Mouse (Mus musculus) hindbrain, embryonic 13.5 days (tissue): ENCODE results near the gene Taf15. TPM values are rescaled to one million over a fixed set of nuclear protein-coding genes. Genes with fewer than 3 reads are reported as not detected.

Experiments used
- ATAC-seq: fragments of 200-750 bp; cut with Nextera tagmentation; 2 replicates; pipeline ENCODE4 v1.8.0; 2017; ENCODE audit warnings: moderate TSS enrichment; ENCODE audit not compliant: low FRiP score
- H3K27ac ChIP-seq: fragments of 300-500 bp; sonication (generic); 2 replicates; pipeline ENCODE4 v1.5.1; 2015; ENCODE audit warnings: inconsistent platforms, mild to moderate bottlenecking, moderate library complexity
- H3K27me3 ChIP-seq: fragments of 300-500 bp; sonication (generic); 2 replicates; pipeline ENCODE4 v1.6.1; 2015; ENCODE audit warnings: mild to moderate bottlenecking, inconsistent platforms
- H3K36me3 ChIP-seq: fragments of 300-500 bp; sonication (generic); 2 replicates; pipeline ENCODE4 v1.6.1; 2015; ENCODE audit warnings: mild to moderate bottlenecking, inconsistent platforms
- H3K4me1 ChIP-seq: fragments of 300-500 bp; sonication (generic); replicated peaks from 2 replicates; pipeline ENCODE4 v1.6.1; 2015; ENCODE audit warnings: inconsistent platforms
- H3K4me2 ChIP-seq: fragments of 300-500 bp; sonication (generic); 2 replicates; pipeline ENCODE4 v1.6.1; 2015; ENCODE audit warnings: inconsistent platforms, mild to moderate bottlenecking, moderate library complexity
- H3K4me3 ChIP-seq: fragments of 300-500 bp; sonication (generic); 2 replicates; pipeline ENCODE4 v1.5.1; 2015; ENCODE audit warnings: mild to moderate bottlenecking, inconsistent platforms
- H3K9ac ChIP-seq: fragments of 300-500 bp; sonication (generic); 2 replicates; pipeline ENCODE4 v1.6.1; 2015; ENCODE audit warnings: mild to moderate bottlenecking, inconsistent platforms
- H3K9me3 ChIP-seq: fragments of 300-500 bp; sonication (generic); 2 replicates; pipeline ENCODE4 v1.6.1; 2016; ENCODE audit warnings: inconsistent platforms
- WGBS: fragments of 180-500 bp; shearing (Covaris S2); methylation state at CpG from one replicate; pipeline ENCODE4 v1.1.7; 2015; 5-methylcytosine and 5-hydroxymethylcytosine counted together
- polyA plus RNA-seq: library from polyadenylated mRNA; unstranded; fragments of >200 nt; fragmentation: Nextera tagmentation; extraction: Ambion mirVana; gene quantifications from 2 replicates; pipeline ENCODE4 v1.2.1, GENCODE M21; 2015

The Taf15 gene
- polyA plus RNA-seq, 1 experiment from 2014 or later, result 16.4 TPM

DNA sequence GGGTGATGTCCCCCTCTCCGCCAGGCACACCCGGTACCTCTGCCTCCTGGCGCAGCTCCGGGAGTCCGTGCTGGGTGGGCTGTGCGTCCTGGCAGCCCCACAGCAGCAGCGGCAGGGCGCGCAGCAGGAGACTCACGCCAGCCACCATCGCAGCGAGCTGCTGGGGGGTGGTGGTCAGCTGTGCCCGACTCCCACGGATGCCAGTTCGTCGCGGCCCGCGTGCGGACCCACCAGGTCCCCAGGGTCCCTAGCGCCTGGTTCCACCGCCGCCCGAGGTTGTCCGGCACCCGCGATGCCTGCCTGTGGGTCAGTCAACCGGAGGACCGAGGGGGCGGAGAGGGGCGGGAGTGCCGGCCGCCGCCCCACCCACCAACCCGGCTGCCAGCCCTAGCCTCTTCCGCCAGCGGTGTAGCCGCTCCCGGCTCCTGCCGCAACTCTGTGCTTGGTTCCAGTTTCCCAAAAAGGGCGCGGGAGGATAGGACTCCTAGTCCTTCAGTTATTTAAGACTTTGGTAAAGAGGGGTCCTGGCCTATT lies 10.1 kb upstream of the Taf15 start, which contains the start of gene Mmp28:
Gene Mmp28, minus strand, starts transcription at position 361 of the 534 bp plus-strand sequence.
- Histone ChIP-seq H3K4me1 (peaks cover 35% of the 10 kb centered on the region), H3K36me3 (no peaks in the 10 kb centered on the region), H3K9me3 (no peaks in the 10 kb centered on the region), H3K4me2 (peak within 1 kb of the TSS; percentile 97), H3K27me3 (peaks cover 57% of the 10 kb centered on the region), H3K27ac (no peak within 1 kb of the TSS), H3K9ac (peak within 1 kb of the TSS; percentile 81), H3K4me3 (peak within 1 kb of the TSS; percentile 60)
- ATAC-seq, result no peak
- WGBS, result 0% methylated on average over 40 of the region's 42 CpGs

DNA sequence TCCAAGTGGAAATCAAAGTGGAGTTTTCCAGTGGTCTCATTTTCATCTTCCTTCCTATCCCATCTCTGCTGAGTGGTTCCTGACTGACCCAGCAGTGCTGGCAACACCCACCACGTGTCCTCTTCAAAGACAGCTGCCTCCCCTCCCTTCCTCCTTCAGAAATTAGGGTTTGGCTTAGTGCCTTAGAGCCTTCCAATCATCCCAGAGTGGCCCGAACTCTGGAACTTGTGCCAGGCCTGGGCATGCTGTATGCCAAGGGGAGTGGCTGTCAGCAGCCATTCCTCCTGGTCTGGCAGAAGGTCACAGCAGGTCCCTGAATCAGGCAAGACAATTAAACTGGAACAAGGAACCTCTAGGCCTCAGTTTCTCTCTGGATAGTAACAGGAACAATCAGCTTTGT lies 6.9 kb upstream of the Taf15 start:
- Histone ChIP-seq H3K4me3 (no peak overlapping the region), H3K27ac (peak overlapping the region; percentile 48; the same call in 1 of the 2 replicates), H3K9me3 (no peaks in the 10 kb centered on the region), H3K36me3 (no peaks in the 10 kb centered on the region), H3K27me3 (peaks cover 48% of the 10 kb centered on the region), H3K4me1 (peaks cover 31% of the 10 kb centered on the region), H3K9ac (no peak overlapping the region), H3K4me2 (no peak overlapping the region)
- 36% methylated on average over 2 of the region's 2 CpGs for WGBS
- no peak for ATAC-seq

DNA sequence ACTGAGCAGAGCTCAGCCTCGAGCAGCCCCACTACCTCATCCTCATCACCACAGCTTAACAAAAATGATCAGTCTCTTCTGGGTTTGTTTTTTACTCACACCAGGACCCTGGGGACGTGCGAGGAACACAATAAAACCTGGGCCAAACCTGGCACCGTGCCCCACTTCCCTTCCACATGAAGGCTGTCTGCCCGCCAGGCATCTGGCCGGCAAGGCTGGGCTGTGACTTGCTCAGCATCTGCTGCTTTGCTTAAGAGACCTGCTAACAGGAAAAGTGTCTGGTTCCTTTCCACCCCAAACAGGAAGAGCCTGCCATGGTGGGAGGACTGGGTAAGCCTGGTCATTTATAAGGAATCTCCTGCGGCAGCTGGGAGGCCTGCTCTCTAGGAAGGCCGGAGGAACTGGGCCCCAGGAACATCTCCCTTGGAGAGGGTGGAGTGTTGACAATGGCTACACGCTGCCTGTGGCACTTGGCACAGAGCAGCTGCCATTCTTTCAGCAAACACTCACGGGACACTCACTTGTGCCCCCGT lies 5.7 kb upstream of the Taf15 start:
- peak overlapping the region; percentile 48 for H3K27ac ChIP-seq

DNA sequence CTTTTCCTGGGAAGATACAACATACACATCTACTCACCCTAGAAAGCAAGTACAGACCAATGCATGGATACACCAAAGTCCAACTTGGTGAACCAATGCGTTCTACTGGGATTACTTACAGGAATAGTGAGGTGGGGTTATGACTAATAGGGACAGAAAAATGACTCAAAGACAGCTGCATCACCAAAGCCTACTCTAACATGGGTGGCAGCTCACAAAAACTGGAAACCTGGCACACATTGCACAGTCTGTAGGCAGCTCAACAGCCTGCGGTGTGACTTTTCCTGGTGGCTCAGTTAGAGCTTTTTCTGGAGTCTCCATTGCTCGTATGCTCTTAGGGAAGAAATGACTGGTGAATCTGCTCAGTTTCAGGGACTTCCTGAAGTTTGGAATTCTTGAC lies 4.1 kb upstream of the Taf15 start:
- no peaks in the 10 kb centered on the region for H3K9me3 ChIP-seq
- peaks cover 22% of the 10 kb centered on the region for H3K4me1 ChIP-seq
- H3K4me3 ChIP-seq, result no peak overlapping the region
- no peak overlapping the region for H3K27ac ChIP-seq
- H3K9ac ChIP-seq, result no peak overlapping the region
- ATAC-seq, result no peak
- 91% methylated on average over 3 of the region's 3 CpGs for WGBS
- H3K27me3 ChIP-seq, result peaks cover 24% of the 10 kb centered on the region
- no peaks in the 10 kb centered on the region for H3K36me3 ChIP-seq
- no peak overlapping the region for H3K4me2 ChIP-seq

More for the DNA sequence above, 5.7 kb upstream of the Taf15 start:
- no peak overlapping the region for H3K4me2 ChIP-seq
- H3K9me3 ChIP-seq, result no peaks in the 10 kb centered on the region
- no peaks in the 10 kb centered on the region for H3K36me3 ChIP-seq
- H3K27me3 ChIP-seq, result peaks cover 40% of the 10 kb centered on the region
- H3K9ac ChIP-seq, result 0 out of 2 replicates have a peak overlapping the region, but pooled peaks have one; percentile 29
- H3K4me3 ChIP-seq, result no peak overlapping the region
- ATAC-seq, result no peak; the same call in 1 of the 2 replicates
- peaks cover 33% of the 10 kb centered on the region for H3K4me1 ChIP-seq
- WGBS, result 54% methylated on average over 11 of the region's 11 CpGs

DNA sequence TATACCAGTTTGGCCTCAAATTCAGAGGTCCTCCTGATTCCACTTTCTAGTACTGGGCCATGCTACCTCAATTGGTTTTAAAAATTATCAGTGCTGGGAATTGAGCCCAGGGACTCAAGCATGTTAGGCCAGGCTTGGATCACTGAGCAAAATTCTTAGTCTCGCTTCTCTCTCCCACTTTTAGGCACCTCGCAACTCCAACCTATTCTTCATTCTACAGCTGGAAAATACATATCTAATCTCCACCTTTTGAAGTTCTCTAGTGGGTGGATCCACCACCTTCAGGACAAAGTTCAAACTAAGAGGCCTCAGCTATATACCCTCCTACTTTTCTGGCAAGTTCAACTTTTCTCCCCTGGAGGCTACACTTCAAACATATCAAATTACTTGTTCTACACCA lies 1.1 kb upstream of the Taf15 start:
- Histone ChIP-seq H3K27me3 (peaks cover 7% of the 10 kb centered on the region; the same call in 1 of the 2 replicates), H3K27ac (no peak overlapping the region), H3K4me1 (peaks cover 29% of the 10 kb centered on the region), H3K9ac (no peak overlapping the region), H3K36me3 (no peaks in the 10 kb centered on the region; the same call in 1 of the 2 replicates), H3K4me3 (peak overlapping the region; percentile 81), H3K9me3 (no peaks in the 10 kb centered on the region), H3K4me2 (peak overlapping the region; percentile 60)
- WGBS, result 92% methylated on average over 2 of the region's 2 CpGs
- no peak for ATAC-seq

DNA sequence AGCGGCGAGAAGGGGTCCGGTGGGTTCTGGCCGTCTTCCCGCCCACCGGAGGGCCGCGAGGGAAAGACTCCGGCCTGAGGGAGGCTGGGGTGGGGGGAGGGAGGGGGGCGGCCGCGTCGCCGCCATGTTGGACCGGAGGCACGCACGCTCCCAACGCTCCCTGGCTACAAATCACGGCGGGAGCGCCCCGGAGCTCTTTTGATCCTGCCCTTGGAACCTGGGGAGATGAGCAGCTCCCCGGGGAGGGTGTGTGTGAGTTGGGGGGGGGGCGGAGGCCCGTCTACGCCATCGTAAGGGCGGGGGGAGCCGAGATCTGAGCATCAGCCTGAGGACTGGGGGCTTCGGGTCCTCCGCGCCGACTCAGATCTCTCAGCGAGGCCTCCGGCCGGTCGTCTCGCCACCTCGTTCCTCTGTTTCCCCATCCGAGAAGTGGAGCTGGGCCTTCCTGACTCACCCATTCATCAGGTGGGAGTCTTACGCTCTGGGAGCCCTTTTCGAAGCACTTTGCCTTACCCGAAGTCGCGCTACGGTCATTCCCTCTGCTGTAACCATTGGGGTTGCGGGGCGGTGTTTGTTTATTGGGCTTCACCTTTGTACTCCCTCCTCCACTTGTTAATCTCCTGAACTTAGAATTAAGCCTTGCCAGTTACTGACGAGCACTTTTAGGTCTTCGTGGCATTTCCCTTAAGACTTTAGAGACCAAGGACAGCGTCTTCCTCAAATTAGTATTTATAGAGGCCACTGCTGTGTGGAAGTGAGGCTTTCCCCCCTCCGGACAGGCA lies 540 bp downstream of the Taf15 start:
- peaks cover 7% of the 10 kb centered on the region; the same call in 1 of the 2 replicates for H3K27me3 ChIP-seq
- H3K4me2 ChIP-seq, result peak overlapping the region; percentile 97
- peak overlapping the region; percentile 84 for H3K9ac ChIP-seq
- ATAC-seq, result peak; percentile 90
- H3K36me3 ChIP-seq, result peaks cover 8% of the 10 kb centered on the region
- H3K9me3 ChIP-seq, result no peaks in the 10 kb centered on the region
- peak overlapping the region; percentile 99 for H3K27ac ChIP-seq
- peaks cover 21% of the 10 kb centered on the region for H3K4me1 ChIP-seq
- peak overlapping the region; percentile 81 for H3K4me3 ChIP-seq
- under 1% methylated on average over 43 of the region's 52 CpGs for WGBS

DNA sequence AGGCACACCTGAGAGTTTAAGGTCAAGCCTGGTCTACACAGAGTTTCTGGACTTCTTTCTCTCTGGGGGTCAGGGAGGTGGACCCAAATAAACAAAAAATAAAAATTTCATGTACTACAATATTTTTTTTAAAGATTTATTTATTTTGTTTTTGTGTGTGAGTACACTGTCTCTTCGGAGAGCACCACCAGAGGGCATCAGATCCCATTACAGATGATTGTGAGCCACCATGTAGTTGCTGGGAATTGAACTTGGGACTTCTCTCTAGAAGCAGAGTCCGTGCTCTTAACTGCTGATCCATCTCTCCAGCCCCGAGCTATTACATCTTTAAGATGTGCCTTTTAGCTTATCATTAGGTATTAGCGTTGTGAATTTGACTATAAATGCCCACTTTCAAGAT lies 18.6 kb downstream of the Taf15 start:
- WGBS, result 93% methylated on average over 4 of the region's 4 CpGs
- Histone ChIP-seq H3K27ac (no peak overlapping the region), H3K36me3 (peaks cover 25% of the 10 kb centered on the region), H3K4me1 (no peaks in the 10 kb centered on the region), H3K9me3 (no peaks in the 10 kb centered on the region), H3K4me3 (no peak overlapping the region), H3K9ac (no peak overlapping the region), H3K27me3 (no peaks in the 10 kb centered on the region), H3K4me2 (no peak overlapping the region)
- ATAC-seq, result no peak

DNA sequence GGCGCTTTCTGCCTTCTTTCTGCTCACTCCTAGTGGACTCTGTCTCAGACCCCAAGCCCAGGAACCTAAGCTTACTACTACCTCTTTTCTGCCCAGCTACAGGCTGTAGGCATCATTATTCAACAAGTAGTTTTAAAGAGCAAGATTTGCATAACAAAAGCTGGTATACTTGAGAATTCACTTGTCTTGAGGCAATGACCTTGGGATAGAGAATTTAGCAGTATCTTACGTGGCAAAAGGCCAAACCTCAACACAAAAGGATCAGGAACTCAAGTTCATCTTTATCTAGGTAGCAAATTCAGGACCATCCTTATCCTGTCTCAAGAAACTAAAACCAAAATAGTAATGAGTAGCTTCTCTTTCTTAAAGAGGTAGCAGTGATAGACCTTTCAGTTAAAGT lies 22.7 kb downstream of the Taf15 start:
- ATAC-seq, result no peak
- peaks cover 10% of the 10 kb centered on the region for H3K36me3 ChIP-seq
- 58% methylated on average over 2 of the region's 2 CpGs for WGBS
- no peak overlapping the region for H3K9ac ChIP-seq
- H3K4me1 ChIP-seq, result no peaks in the 10 kb centered on the region
- H3K4me3 ChIP-seq, result no peak overlapping the region
- no peaks in the 10 kb centered on the region for H3K27me3 ChIP-seq
- H3K27ac ChIP-seq, result no peak overlapping the region
- H3K4me2 ChIP-seq, result no peak overlapping the region
- no peaks in the 10 kb centered on the region for H3K9me3 ChIP-seq

DNA sequence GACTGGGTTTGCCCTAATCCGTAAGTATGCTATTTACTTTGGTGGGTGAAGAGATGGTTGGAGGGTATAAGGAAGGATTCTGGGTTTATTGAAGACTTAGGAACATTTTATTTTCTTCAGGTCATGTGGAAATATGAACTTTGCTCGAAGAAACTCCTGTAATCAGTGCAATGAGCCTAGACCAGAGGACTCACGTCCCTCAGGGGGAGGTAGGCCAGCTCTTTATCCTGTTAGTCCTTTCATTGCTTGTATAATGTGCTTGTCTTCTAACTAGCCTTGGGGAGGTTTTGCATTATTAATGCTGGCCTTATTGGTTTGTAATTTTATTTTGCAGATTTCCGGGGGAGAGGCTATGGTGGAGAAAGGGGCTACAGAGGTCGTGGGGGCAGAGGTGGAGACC lies 31.4 kb downstream of the Taf15 start:
- Histone ChIP-seq H3K27me3 (no peaks in the 10 kb centered on the region), H3K27ac (no peak overlapping the region), H3K4me1 (no peaks in the 10 kb centered on the region), H3K9ac (no peak overlapping the region), H3K36me3 (peaks cover 66% of the 10 kb centered on the region), H3K9me3 (no peaks in the 10 kb centered on the region), H3K4me3 (no peak overlapping the region), H3K4me2 (no peak overlapping the region)
- no peak for ATAC-seq
- WGBS, result 89% methylated on average over 5 of the region's 5 CpGs

DNA sequence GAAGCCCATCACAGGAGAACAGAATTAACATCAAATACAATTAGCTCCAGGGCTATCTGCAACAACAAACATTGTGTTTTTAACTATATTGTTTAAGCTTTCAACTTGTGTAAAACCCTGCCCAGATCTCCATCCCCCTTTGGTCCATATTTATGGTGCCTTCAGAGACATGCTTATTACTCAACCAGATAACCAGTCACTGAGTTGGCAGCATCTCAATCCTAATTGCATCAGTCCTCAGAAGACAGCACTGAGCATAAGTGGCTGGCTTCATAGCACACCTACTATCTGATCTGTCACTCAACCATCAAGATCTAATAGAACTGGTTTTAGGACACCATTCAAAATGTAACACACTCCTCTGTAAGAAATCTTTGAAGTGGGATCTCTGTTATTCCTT lies 36.6 kb downstream of the Taf15 start:
- H3K27me3 ChIP-seq, result no peaks in the 10 kb centered on the region
- H3K4me2 ChIP-seq, result no peak overlapping the region
- H3K4me3 ChIP-seq, result no peak overlapping the region
- H3K36me3 ChIP-seq, result peaks cover 44% of the 10 kb centered on the region
- no peak overlapping the region for H3K9ac ChIP-seq
- no peak for ATAC-seq
- H3K9me3 ChIP-seq, result no peaks in the 10 kb centered on the region
- H3K4me1 ChIP-seq, result no peaks in the 10 kb centered on the region
- no peak overlapping the region for H3K27ac ChIP-seq

DNA sequence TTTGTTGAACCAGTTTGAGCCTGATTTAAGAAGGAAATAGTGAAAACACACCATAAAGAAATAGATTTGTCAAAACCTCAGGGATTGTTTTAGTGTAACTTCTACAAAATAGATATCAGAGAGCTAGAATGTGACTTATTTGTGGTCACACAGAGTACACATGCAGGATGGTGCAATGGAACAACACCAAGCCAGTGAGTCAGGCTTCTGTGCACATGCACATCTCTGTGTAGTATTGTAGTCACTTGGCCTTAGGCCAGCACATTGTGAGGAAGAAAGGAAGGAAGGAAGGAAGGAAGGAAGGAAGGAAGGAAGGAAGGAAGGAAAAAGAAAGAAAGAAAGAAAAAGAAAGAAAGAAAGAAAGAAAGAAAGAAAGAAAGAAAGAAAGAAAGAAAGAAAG lies 44.3 kb downstream of the Taf15 start:
- Histone ChIP-seq H3K9ac (no peak overlapping the region), H3K36me3 (peaks cover 25% of the 10 kb centered on the region), H3K27ac (no peak overlapping the region), H3K4me1 (no peaks in the 10 kb centered on the region), H3K27me3 (no peaks in the 10 kb centered on the region), H3K4me3 (no peak overlapping the region), H3K9me3 (no peaks in the 10 kb centered on the region), H3K4me2 (no peak overlapping the region)
- ATAC-seq, result no peak

DNA sequence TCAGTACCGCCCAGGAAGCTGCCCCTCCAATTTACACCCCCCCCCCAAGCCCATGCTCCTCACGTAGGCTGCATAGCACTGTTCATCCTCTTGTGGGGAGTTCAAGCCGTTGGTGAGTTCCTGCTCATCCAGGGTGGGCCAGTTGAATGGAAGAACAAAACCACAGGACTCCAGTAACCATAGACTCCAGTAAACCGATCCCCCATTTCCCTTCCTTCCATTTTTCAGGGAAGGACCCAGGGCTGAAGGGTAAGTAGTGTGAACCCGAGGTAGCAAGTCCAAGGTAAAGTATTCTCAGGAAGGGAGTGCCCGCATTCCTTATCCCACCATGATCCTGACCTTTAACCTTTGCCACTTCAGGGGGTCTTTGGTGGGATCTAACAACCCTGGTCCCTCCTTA lies 45.5 kb downstream of the Taf15 start:
- H3K4me2 ChIP-seq, result no peak overlapping the region
- no peak for ATAC-seq
- H3K9ac ChIP-seq, result no peak overlapping the region
- no peaks in the 10 kb centered on the region for H3K9me3 ChIP-seq
- no peaks in the 10 kb centered on the region for H3K4me1 ChIP-seq
- H3K27ac ChIP-seq, result no peak overlapping the region
- 73% methylated on average over 6 of the region's 6 CpGs for WGBS
- H3K36me3 ChIP-seq, result peaks cover 21% of the 10 kb centered on the region
- no peak overlapping the region for H3K4me3 ChIP-seq
- no peaks in the 10 kb centered on the region for H3K27me3 ChIP-seq

DNA sequence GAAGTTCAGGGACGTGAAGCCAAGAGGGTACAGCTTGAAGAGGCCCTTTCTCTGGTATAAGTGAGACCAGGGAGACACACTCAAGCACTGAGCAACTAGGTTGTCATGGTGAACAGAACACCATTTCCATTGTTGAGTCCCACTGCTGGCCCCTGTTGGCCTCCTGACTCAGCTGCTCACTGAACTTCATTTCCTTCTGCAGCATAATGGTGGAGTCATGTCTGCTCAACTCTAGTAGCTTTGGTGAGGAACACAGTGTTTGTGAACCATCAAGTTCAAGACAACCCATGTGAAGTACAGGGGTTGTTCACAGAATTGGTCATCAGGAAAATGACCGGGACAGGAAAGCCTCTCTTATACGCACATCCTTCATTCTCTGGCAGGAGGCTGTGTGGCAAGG lies 49.2 kb downstream of the Taf15 start, which contains the start of gene Heatr9:
Gene Heatr9, minus strand, starts transcription at position 101 of the 400 bp plus-strand sequence.
- no peak for ATAC-seq
- H3K9me3 ChIP-seq, result no peaks in the 10 kb centered on the region
- no peak within 1 kb of the TSS for H3K27ac ChIP-seq
- no peaks in the 10 kb centered on the region for H3K4me1 ChIP-seq
- H3K36me3 ChIP-seq, result peaks cover 19% of the 10 kb centered on the region
- H3K27me3 ChIP-seq, result no peaks in the 10 kb centered on the region
- 87% methylated on average over 3 of the region's 3 CpGs for WGBS
- no peak within 1 kb of the TSS for H3K9ac ChIP-seq
- no peak within 1 kb of the TSS for H3K4me2 ChIP-seq
- H3K4me3 ChIP-seq, result no peak within 1 kb of the TSS
